Mouse (Mus musculus) right cerebral cortex, postnatal 10 days (tissue): Measurements from ENCODE around the gene Tmem222.

Experiments
- DNase-seq, 2 experiments: peaks; one replicate each; pipeline ENCODE4 v3.0.0; 2021; ENCODE audit warnings: low spot score in 2 of 2

Gene Tmem222

DNA sequence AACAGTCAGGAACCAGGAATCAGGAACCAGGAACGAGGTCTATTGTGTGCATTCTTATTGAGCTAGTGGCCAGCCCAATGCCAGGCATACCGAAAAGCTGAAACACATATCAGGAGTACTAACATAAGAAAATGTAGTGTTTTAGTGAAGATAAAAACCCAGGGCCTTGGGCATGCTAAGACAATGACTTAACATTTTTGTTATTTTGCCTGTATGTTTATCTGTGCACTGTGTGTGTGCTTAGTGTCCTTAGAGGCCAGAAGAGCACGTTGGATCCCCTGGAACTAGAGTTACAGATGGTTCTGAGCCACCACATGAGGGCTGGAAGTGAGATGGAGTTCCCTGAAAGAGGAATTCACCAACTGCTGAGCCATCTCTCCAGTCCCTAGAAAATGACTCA is 7.7 kb upstream of the Tmem222 start:
- no peak for DNase-seq

DNA sequence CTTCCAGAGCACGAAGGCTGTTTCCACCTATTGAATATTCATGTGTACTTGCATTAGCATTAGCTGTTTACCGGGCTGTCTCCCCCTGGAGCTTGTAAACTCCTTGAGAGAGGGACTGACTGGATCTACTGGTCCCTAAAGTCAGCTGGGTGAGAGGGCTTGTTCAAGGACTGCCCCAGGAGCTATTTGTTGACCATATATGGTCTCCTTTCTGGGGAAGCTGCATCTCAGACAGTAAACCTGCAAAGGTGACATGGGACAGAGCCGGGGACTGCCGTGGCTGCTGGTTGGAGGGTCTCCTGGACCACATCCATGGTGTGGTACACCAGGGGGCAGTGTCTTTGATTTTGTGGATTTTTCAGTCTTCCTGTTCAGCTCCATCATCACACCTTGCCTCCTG is 5.1 kb upstream of the Tmem222 start:
- DNase-seq, result no peak

DNA sequence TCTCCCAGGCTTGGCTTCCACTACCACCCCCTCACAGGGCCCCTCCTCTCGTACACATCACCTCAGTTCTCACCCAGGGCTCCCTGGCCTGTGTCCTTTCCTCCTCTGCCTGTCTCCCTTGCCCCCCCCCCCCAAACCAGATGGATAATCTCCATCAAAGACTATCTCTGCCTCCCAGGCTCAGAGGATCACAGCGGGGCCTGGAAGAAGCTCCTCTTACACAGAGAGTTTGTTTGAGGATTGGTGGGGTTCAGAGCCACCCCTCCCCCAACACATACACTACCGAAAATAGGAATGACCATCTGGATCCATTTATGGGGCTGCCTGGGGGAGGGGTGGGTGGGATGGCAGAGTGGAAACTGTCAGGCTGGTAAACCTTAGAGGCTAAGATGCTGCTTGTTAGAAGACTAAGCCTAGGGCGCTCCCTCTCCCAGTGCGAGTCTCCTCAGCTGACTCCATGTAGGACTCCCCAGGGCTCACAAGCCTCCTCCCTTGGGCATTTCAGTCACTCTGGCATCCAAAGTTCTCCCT is 4.4 kb upstream of the Tmem222 start:
- peak; percentile 56 to 66 for DNase-seq

DNA sequence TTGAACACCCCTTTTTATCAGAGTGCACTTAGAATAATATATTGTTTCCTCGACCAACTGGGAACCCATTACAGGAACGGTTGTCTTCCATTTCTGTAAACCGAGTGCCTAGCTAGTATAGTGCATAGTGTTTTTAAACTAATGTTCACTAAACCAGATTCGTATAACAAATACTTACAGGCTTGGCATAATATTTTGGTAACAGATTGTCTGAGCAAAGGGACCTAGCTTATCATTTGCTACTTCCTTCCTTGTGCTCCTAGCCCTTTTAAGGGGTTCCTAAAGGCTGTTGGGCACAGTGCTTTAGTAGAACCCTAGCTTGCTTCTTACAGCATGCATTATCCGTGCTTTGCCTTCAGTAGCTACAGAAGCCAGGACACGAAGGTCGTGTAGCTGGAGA is 3.9 kb upstream of the Tmem222 start:
- DNase-seq, result no peak

DNA sequence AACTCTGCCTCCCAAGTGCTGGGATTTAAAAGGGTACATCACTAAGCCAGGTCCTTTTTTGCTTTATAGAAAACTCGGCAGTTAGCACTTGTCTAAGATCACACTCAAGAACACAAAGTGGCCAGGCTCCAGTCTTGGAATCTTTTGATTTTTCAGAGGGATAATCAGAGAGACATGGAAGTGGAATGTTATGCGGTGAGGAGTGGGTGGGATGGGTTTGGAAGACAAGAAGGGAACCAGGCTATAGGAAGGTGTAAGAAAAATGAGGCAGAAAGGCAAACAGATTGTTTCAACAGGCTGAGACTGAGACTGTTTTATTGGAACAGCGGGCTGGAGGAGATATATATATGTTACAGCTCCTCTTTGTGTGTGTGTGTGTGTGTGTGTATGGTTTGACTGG is 890 bp upstream of the Tmem222 start:
- DNase-seq, result peak in 1 of 2 experiments; percentile 52

DNA sequence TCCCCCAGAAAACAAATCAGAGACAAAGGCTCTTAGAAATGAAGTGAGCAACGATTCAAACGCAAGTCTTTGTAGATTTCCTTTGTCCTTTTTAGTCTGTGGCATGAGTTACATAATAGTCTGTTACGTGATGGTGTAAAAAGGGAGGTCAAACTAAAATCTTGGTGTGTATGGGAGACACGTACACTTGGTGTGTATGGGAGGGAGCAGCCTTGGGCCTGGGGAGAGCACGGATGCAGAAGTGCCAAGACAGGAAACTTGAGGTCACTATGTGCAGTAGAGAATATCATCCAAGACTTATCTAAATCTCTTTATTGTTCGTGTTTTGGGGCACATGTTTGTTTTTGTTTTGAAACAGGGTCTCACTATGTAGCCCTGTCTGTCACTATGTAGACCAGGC is 475 bp upstream of the Tmem222 start:
- DNase-seq, result no peak

DNA sequence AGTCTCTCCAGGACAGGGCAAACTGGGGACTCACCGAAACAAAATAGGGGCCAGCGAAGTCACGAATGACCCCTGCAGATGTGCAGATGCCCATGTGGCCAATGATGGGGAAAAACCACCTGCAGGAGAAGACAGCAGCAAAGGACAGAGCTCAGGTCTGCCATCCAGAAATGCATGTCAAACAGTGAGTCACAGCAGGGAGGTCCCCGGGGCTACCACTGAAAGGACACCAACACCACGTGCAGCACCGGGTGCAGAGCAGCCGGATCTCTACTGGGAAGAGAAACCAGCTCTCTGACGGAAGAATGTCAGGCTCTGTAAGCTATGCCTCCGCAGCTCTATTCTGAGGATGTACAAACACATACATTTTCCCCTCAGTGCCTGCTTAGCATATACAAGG is 6.7 kb downstream of the Tmem222 start:
- DNase-seq, result no peak

DNA sequence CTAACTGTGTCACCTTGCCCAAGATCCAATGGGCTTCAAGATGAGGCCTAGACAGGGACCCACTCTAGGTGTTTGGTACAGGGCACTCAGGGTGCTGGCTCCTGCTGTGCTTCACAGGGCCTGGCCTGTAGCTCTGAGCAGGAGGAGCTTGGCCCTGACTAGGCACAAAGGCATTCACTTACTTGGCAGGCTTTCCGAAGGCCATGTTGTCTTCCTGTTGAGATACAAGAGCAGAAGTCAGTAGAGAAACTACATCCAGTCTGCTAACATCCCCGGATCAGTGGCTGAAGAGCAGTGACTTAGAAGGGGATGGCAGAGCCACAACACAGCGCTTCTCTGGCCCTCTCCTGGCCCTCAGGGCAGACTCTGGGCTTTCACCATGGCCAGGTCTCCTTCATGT is 8.0 kb downstream of the Tmem222 start:
- no peak for DNase-seq

DNA sequence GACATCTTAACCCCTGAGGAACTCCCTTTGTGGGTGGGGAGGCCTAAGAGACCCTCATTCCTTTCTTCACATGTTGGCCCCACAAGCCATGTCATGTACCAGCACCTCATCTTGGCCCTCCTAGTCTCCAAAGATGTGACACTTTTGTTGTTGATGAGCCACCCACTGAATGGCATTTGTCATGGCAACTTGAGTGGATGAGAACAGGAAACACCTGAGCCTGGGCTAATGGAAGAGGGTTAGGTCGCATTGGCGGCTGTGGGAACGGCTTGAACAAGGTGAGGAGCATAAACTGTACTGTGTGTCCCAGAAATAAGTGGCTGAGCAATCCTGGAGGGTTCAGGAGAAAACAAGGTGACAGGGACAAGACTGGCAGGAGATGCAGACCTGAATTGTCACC is 8.7 kb downstream of the Tmem222 start:
- DNase-seq, result no peak

DNA sequence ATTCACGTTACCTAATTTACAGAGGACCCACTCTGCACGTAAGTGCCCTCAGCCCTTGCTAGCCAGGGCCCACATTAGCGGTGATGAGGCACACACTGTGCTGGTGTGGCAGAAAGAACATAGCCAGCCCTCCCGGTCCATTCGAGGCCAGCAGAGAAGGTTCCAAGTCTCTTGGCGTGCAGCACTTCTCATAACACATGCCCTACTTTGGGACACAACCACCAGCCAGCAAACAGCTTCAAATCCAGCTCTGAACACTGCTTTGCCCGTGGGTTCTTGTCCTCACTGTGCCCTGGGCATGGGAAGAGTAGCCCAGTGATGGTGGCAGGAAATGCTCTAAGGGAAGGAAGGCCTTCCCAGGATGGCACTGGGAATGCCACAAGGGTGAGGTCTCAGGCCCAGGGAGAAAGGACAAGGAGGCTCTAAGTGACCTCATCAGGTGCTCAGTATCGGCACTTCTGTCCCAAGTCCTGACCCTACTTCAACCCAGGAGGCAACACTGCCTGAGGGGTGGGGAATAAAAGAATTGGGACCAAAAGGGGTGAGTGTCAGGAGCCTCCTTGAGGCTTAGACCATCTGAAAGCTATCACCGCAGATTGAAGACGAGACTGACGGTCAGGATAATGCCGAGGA is 11.2 kb downstream of the Tmem222 start:
- DNase-seq, result no peak

DNA sequence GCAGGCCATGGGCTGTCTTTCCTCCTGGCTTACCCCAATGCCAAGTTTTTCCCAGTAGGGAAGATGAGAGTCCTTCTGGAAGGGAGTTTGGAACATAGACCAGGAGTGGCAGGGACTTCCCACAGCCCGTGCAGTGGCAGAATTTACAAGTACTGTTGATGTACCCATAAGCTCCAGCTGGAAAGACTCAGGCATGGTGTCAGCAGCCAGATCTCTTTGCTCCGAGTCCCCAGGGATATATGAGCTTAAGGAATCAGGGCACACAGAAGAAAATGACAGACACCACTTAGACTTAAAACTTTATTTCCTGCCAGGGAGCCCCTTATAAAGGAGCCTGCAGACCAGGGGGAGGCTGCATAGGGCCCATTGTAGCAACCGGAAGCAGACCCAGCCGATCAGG is 11.8 kb downstream of the Tmem222 start:
- DNase-seq, result no peak

DNA sequence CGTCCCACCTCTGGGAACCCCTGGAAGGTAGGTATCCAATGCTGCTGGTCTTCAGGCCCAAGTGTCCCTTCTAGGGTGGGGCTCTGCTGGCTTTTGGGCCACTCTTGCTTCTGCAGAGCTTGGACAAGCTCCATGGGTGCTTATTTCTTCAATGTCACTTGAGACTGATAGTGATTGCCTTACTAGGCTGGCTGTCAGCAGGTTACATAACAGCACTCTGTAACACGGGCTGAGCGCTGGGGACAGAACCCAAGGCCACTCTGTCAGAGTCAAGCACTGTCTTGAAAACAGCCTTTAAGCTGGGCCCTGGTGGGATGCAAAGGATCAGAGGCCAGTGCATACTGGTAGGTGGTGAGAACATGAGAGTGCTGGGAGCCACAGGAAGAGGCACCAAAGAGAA is 12.3 kb downstream of the Tmem222 start:
- no peak for DNase-seq

DNA sequence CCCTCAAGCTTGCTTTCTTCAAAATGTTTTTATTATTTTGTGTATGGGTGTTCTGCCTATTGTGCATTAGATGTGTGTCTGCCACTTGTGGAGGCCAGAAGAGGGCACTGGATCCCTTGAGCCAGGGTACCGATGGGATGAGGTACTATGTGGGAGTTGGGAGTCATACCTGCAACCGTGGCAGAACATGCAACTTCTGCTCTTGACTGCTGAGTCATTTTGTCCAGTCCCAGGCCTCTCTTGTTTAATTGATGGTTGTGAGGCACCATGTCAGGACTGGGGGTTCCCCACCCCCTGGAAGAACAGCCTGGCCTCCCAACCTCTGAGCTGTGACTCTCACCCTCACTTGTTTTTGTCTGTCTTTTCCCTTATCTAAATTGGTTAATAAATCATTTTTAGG is 13.0 kb downstream of the Tmem222 start:
- DNase-seq, result no peak

DNA sequence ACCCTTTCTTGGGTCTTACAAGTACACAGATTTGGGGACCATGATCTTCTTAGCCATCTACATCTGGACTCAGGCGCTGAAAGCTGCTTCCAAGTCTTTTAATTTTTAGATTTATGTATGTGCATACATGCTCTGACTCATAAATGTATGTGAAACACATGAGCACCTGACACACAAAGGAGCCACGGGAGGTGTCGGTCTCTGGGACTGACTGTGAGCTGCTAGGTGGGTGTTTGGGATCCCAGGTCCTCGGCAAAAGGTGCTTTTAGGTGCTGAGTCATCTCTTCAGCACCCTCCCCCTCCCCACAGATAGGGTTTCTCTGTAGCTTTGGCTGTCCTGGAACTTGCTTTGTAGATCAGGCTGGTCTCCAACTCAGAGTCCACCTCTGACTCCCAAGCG is 13.8 kb downstream of the Tmem222 start:
- no peak for DNase-seq

DNA sequence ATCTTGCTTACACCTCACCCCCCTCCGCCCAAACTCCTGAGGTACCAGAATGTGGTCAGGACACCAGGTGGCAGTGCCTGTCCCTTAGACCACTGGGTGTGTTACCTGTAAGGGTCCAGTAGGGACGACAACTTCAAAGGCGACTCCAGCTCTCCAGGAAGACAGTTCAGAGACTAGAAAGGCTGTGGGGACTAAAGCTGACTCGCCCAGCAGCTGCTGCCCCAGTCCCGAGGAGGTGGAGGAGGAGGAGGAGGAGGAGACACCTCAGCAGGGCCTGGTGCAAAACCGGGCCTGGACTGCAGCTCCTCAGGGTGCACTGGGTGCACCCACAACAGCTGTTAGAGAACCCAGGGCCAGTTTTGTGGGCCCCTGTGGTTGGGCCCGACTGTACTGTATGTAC is 14.7 kb downstream of the Tmem222 start, which contains the start of gene Sytl1:
Gene Sytl1, minus strand, starts transcription at position 232 of the 400 bp plus-strand sequence.
- no peak for DNase-seq

DNA sequence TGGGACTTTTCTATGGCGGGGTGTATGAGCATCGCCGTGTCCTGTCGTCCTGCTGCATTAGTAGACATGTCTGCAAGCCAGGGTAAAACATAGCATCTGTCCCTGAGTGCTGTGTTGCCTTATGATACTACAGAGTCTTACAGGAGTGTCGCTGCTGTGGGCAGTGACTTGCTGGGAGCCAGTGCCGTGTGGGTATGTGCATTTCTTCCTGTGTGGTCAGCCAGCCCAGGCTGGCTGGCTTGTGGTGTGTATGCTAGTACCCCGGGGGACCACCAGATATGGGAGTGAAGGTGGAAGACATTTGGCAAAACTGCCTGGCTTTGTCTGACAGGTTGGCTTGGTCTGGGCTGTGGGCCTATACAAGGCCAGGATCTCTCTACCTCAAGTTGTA is 15.2 kb downstream of the Tmem222 start:
- no peak for DNase-seq

DNA sequence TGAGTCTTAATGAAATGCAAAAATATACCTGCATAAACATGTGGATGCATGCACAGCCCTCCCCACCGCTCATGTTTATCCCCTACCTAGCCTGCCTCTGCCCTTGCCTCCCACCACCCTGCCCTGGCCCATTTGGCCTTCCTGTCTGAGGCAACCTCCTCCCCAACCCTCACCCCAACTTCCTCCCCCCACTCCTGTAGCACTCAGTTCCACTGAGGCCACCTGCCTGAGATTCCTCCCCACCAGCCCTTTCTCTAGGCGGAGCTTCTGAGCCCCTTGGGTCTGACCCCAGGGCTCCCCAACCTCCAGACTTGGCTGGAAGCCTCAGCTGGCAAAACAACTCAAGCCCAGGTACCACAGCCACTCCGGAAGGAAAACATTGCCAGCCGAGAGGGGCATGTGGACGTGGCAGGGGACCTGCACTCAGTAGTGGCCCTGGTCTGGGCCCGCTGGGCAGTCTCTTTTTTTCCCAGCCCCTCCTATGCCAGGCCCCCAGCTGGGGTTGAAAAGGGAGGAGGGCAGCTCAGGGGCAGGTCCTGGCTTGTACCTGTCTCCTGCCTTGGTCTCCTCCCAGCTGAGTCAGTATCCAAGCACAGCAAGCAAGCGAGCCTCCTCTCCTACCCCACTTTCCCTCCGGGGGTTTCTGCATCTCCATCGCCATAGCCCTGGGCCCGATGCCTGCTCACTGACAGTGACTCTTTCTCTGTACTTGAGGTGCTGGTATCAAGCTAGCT is 15.8 kb downstream of the Tmem222 start:
- DNase-seq, result no peak

DNA sequence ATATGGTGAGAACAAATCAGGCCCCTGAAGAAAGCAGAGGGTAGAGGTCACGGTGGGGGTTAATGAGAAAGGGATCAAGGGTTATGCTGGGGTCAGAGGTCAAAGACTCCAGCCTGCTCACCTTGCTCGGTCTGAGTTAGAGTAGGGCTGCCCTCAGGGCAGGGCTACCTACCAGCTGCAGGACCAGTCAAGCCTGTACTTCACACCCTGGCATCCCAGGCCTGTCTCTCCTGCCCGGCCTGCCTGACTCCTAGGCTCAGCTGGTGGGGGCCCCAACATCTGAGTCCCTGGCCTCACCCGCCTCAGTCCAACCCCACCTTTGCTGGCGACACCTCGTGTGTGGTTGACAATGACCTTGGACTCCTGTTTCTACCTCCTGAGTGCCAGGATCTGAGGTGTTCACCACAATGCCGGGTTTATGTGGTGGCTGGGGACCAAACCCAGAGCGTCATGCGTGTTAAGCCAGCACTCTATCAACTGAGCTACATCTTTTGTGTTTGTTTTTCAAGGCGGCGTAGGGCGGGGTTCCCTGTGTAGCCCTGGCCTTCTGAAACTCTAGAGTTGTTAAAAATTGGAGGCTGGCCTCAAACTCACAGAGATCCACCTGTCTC is 19.7 kb downstream of the Tmem222 start:
- no peak for DNase-seq

DNA sequence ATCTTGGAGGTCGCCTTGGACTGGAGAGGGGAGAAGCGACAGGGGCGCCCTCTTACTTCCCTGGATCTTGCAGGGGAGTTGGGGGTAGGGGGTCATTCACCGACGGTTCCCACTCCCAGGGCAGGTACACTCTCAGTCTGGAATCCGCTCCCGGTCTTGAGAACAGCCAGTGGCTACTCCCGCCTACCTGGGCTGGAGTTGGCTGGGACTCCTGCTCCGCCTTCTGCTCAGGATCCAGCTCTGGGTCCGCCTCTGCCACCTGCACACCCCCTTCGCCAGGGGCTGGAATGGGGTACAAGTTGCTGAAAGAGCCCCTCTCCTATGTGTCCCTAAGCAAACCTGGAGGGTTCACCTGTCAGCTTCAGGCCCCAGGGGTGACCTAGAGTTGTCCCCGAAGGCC is 20.4 kb downstream of the Tmem222 start:
- DNase-seq, result no peak

DNA sequence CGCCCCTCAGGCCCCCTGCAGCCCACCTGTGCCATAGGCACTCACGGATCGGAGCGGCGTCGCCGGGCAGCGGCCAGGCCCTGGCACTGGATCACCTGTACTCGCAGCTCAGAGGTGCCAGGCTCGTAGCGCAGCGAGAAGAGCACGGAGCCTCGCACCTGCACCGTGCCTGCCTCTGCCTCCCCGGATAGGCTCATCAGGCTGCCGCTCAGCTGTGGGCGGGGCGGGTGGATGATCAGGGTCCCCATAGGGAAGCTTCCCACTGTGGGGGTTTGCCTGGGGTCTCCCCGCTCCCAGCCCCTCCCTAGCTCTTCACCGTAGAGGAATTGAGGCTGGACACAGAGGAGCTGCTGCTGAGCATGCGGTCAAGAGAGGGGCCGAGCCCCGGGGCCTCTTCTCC is 20.8 kb downstream of the Tmem222 start:
- no peak for DNase-seq

DNA sequence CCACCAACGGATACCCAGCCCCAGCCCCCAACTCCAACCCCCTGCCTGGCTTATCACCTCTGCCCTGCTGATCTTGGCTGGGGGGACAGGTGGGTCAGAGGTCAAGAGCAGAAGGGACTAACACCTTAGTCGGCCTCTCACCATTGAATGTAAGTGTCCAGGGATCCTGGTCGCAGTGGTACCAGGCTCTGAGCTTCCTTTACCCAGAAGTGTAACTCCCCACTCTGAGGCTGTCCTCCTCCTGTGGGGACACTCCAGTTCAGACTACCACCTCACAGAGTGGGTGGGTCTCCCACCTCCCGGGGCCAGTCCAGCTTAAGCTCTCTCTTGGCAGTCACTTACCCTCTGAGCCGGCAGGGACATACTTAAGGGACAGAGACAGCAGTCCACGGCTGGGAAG is 22.2 kb downstream of the Tmem222 start:
- DNase-seq, result no peak

DNA sequence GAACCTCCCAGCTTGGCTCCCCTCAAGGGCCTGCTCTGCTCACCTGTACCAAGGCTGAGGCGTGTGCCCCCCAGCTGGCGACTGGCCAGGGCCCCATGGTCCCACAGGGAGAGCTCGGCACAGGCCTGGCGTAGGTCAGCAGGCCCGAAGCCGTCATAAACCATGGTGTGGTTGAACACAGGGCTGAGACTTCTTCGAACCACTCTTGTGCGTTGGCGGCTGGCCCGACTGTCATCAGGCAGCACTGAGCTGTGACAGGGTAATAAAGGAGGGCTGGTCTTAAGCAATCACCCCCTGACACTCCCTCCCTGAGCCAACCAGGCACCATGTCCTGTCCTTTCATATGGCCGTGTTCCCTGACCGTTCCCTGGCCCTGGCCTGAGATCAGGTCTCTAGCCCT is 24.2 kb downstream of the Tmem222 start:
- no peak for DNase-seq

DNA sequence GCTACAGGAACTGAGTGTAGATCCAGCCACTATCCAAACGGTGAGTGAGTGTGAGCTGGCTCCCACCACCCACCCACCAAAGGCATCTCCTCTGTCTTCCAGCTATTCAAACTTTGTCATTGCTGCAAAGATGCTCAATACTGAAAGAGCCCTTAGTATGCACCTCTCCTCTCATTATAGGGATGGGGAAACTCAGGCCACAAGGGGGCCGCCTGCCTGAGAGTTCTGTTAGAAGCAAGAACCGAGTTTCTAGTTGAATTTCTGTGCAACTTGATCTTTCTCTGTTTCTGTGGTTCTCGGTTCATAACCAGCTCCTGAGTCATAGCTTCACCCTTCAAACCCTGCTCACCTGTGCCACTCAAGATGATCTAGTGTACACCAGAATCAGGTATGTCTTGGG is 25.5 kb downstream of the Tmem222 start:
- DNase-seq, result no peak
